Mouse (Mus musculus) CD4-positive helper T cell, adult 2 months (primary cell): Measurements from ENCODE around the gene Pgpep1l.
"Not testable (repeated sequence)": the region's sequence is repeated elsewhere in the genome, so short reads cannot be mapped to it uniquely, and the experiment has no call there.

Experiments used
- DNase-seq: peaks from one replicate; pipeline ENCODE4 v3.0.0-alpha.2; 2012; ENCODE audit warnings: low read depth, missing footprints, low spot score

The Pgpep1l gene

DNA sequence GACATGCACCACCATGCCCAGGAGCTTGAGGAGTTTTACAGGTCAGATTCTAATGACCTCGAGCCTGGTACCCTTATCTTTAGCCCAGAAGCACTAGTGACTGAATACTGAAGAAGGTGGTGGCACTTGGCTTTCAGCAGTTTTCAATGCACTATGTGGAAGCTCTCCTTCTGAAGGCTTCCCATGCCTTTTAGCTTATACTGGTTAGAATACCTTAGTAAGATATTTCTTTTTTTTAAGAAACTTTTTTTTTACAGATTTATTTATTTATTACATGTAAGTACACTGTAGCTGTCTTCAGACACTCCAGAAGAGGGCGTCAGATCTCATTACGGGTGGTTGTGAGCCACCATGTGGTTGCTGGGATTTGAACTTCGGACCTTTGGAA is 19.1 kb upstream of the Pgpep1l start:
- DNase-seq, result not testable (repeated sequence)

- peak; percentile 80 for DNase-seq
Measured at GRCm38 (mm10) chr7:68282304-68283132, 18.5 kb upstream of the Pgpep1l start.

DNA sequence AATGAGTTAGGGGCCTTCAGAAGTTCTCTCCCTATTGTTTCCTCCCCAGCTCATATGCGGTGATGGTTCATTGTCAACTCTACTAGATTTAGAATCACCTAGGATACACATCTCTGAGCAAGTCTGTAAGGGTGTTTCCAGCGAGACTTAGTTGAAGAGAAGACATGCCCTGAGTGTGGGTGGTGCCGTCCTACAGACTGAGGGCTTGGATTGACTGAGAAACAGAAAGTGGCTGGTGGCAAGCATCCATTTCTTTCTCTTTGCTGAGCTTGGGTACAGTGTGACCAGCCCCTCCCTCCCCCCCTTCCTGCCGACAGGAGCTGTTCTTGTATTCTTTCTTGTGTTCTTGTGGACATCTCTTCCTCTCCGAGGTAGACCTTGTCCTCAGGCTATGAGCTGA is 17.3 kb upstream of the Pgpep1l start:
- DNase-seq, result peak; percentile 86

- peak; percentile 77 for DNase-seq
Measured at GRCm38 (mm10) chr7:68280352-68280869, 16.4 kb upstream of the Pgpep1l start.

- peak; percentile 31 for DNase-seq
Measured at GRCm38 (mm10) chr7:68279481-68279880, 15.4 kb upstream of the Pgpep1l start.

GRCm38 (mm10) chr7:68278908-68279307 is 14.9 kb upstream of the Pgpep1l start:
- DNase-seq, result peak; percentile 63

DNA sequence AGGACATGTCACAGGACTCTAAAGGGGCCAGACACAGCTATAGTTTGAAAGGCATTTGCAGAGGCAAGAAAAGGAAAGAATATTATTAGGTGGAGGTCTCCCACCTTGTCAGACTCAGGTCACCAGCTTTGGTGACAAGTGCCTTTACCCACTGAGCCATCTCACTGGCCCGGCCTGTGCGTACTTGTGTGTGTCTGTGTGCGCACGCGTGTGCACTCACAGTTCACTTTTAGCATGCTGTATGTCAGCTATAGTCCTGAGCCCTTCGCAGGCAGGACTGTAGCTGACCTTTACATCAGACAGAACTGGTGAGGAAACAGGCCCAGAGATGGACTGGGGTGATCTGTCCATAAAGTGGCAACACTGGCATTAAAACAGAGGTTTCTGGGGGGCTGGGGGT is 14.4 kb upstream of the Pgpep1l start:
- DNase-seq, result peak; percentile 36

- no peak for DNase-seq
Measured at GRCm38 (mm10) chr7:68277897-68278270, 13.9 kb upstream of the Pgpep1l start.

DNA sequence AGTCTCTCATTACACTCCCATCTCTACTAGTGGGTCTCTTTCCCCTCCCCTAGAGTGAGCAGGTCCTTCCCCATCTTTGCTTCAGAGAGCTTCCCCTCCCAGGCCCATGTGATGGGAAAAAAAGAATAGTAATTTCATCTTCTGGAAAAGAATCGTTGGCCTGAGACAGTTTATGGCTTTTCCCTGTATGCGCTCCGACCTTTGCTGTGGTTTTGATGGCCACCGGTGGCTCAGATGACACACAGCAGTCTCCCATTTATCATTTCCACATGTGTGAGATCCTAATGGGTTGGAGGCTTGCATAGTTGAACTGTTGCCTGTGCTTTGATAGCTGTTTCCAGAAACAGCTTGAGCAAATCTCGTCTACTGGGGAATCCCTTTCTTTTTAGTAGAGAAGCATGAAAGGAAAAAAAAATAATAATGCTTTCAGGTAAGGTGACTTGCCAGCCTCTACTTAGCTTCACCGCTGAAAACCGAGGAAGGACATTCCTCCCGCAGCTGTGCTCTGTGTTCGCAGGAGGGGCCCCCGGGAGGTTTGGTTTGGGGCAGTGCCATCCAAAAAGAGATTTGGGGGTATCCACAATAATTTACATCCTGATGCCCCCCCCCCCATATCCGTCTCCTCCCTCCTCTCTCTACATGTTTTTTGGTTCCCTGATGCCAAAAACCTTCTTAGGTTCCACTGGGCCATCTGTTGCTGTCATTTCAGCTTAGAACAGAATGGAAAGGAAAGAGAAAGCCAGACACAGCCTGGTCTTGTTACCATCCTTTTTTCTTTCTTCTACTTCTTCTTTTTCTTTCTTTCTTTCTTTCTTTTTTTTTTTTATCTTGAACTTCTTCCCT is 13.2 kb upstream of the Pgpep1l start:
- DNase-seq, result peak; percentile 63

- DNase-seq, result peak; percentile 90
Measured at GRCm38 (mm10) chr7:68275838-68276731, 12.1 kb upstream of the Pgpep1l start.

- DNase-seq, result not testable (repeated sequence)
Measured at GRCm38 (mm10) chr7:68275445-68275837, 11.4 kb upstream of the Pgpep1l start.

DNA sequence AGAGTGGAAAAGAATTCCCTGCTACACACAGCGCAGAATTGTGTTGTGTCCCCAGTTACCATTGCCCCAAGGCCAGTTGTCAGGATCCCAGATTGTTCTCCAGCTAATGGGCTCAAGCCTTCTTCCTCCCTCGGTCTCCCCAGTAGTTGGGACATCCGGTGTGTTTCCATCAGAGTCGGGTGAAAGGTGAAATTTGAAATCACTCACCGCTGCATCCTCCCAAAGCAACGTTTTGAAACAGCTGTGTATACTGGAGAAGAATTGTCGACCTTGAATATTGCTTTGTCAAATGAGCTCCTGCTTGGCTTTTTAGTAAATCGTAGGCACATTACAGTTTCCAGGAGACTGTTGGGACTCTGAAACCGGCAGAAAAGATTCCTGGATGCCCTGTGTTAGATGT is 10.9 kb upstream of the Pgpep1l start:
- peak; percentile 32 for DNase-seq

DNA sequence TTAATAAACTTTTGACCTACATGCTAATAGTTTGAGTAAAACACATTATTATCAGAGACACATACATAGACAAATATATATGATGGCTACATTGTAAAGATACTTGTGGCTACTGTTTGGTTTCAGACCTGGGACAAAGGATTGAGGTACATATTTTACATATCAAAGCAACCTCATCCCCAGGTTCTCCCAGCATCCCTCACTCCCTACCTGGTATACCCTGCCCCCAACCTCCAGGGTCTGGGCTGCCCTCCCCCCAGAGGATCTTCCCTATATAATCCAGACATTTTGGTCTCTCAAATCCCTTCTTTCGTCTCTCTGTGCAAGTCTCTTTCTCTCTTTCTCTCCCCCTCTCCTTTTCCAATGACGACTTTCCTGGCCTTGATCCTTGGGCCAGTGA is 10.2 kb upstream of the Pgpep1l start:
- no peak for DNase-seq

- no peak for DNase-seq
Measured at GRCm38 (mm10) chr7:68273515-68273914, 9.5 kb upstream of the Pgpep1l start, which contains the start of gene Fam169b. Gene Fam169b, plus strand, starts transcription at chr7:68273839.

DNA sequence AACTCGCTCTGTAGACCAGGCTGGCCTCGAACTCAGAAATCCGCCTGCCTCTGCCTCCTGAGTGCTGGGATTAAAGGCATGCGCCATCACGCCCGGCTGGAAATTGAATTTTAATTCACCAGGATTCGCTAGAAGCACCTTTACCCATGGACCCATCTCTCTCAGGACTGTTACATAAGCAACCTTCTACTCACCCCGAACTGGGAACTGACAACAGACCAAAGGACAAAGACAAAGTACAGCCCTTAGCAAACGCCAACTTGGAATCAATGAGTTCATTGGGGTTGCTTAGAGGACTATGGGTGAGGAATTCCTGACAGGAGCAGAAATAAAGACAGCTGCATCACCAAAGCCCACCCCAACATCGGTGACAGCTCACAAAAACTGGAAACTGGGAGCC is 8.6 kb upstream of the Pgpep1l start:
- DNase-seq, result no peak

DNA sequence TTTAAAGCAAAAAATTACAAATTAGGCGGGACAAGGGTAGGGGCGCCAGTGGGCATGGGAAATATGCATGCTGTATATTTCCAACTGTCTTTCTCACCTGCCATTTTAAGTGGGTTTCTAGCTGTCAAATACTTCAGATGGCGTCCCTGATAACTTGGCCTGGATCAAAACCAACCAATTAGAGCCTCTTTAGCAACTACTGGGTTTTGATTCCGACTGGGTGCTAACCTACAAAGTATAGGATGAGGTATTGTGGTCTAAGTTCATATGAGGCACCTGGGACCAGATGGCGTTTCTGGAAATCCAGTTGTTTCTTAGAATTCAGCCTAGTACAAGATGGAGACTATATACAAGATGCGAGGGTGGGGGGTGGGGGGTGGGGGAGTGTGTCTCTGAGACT is 7.8 kb upstream of the Pgpep1l start:
- DNase-seq, result peak; percentile 57

- DNase-seq, result no peak
Measured at GRCm38 (mm10) chr7:68270551-68270950, 6.5 kb upstream of the Pgpep1l start.

DNA sequence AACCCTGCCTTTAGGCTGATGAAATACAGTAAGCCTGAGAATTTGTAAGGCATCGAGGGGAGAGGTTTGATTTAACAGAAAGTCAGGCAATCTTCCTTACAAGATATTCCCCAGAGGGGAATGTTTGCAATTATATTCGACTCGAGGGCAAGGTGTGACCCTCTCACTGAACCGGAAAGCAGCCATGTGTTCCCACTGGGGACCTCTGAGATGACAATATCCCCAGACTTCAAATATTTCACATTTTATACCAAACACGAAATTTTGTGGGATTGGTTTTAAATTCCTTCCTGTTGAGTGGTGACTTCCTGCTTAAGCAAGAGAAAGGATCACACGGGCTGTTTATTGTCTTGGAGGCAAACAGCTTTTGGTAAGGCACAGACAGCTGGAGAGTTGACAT is 2.7 kb upstream of the Pgpep1l start:
- DNase-seq, result no peak

DNA sequence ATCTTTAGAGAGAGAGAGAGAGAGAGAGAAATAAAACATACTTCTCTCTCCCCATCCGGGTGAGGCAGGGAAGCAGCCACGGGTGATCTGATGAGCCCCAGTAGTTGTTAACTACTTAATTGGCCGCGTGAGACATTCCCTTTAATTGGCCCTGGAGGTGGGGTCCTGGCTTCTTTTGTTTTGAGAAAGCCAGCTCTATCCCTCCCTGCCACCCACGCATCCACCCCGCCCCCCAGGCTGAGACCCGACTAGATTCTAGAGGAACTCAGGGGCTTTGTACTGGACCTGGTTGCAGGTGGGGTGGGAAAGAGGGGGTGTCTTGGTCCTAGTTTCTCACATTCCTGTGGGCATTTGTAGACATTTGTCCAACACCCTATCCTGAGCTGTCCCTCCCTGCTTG is 1.4 kb upstream of the Pgpep1l start:
- DNase-seq, result no peak

DNA sequence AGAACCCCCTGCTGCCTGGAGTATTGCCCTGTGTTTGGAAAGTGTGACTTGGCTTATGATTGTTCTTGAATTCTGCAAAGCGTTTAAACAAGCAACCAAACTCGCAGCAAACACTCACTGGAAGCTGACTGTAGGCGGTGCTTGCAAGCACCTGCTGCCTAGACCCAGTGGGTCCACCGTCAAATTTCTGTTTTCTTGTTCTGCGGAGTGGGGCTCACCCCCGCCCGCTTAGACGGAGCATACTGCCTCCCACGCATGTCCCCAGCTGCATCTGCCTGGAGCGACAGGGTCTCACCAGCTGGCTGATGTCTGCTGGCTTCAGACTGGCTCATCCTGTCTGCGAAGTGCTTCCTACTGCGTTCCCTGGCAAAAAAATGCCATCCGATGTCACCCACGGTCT is 498 bp upstream of the Pgpep1l start:
- DNase-seq, result peak; percentile 84

DNA sequence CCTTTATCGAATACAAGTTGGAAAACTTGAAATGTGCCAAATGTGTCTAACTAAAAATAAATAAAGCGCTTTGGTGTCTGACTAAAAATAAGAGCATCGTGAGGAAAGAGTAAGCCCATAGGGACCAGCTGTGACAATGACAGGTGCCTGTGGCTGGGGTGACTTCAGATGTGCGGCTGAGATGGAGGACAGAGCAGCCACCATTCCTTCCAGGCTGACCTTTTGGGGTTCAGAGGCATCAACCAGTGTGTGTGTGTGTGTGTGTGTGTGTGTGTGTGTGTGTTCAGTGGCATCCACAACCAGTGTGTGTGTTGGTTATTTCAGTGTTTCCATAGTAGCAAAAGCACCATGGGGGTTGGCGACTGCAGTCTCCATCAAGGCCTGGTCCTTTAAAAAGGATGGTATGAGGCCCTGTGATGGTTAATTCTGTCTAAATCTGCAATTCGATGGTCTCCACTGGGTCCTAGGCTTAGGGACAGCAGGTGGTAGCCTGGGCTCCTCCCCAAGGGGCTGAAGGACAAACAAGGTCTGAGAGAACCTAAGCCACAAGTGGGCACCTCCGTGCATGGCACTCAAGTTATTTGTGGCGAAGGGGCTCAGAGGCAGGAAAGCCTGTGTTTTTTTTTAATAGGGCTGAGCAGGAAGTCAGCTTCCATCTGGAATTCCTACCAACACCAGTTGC is 546 bp downstream of the Pgpep1l start:
- peak; percentile 26 for DNase-seq
